Mouse (Mus musculus) kidney, adult 2 months (tissue): ENCODE results near the gene Slc9a2.

Experiments used
- CTCF ChIP-seq: fragments of 200-500 bp; conservative IDR thresholded peaks from 2 replicates; pipeline ENCODE4 v1.5.1; 2011; ENCODE audit warnings: low read depth, mild to moderate bottlenecking, control low read depth, low read length, moderate library complexity, mixed read lengths; ENCODE audit not compliant: insufficient read depth, insufficient read length
- POLR2A ChIP-seq: fragments of 200-500 bp; IDR thresholded peaks from one replicate; pipeline ENCODE4 v1.6.1; 2011; ENCODE audit warnings: low read depth, low read length, control low read depth

DNA sequence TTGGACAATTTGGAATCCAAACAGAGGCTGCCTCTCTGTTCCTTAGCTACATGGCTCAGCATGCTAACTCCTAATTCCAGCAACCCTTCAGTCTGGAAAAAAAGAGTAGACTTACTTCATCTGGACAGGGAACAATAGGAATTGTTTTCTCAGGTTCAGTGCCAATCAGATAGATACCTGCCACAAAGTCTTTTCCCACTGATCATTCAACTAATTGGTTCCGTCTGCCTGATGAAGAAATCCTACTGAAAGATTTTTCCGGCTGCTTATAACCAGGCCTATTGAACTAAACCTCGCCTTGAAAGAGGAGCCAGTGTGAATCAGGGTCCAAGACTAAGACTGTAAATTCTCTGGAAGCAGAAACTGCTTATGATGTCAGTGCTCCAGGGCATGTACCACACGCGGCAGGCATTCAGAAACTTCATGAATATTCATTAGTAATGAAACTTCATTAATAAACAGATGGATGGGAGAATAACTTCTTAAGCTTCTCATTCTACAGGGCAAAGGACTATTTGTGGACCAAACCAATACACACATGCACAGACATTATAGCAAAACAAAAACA, 109.4 kb downstream of the Slc9a2 start:
- TF ChIP-seq CTCF (no peak), POLR2A (no peak)
